Mouse (Mus musculus) midbrain, embryonic 16.5 days (tissue): ENCODE data around the gene Gpatch8. TPM values are rescaled to one million over a fixed set of nuclear protein-coding genes. Genes with fewer than 3 reads are reported as not detected.

Experiments
- ATAC-seq: fragments of 200-750 bp; cut with Nextera tagmentation; 2 replicates; pipeline ENCODE4 v1.8.0; 2017; ENCODE audit warnings: moderate TSS enrichment
- H3K27ac ChIP-seq: fragments of 300-500 bp; sonication (generic); 2 replicates; pipeline ENCODE4 v1.5.1; 2014; ENCODE audit warnings: mild to moderate bottlenecking, low read length, mixed read lengths
- H3K27me3 ChIP-seq: fragments of 300-500 bp; sonication (generic); 2 replicates; pipeline ENCODE4 v1.6.1; 2014; ENCODE audit warnings: low read depth, low read length, mixed read lengths; ENCODE audit not compliant: control insufficient read depth, insufficient read depth
- H3K36me3 ChIP-seq: fragments of 300-500 bp; sonication (generic); 2 replicates; pipeline ENCODE4 v1.6.1; 2014; ENCODE audit warnings: mild to moderate bottlenecking, low read length, moderate library complexity, mixed read lengths; ENCODE audit not compliant: control insufficient read depth, insufficient read depth
- H3K4me1 ChIP-seq: fragments of 300-500 bp; sonication (generic); 2 replicates; pipeline ENCODE4 v1.6.1; 2014; ENCODE audit warnings: mild to moderate bottlenecking, low read length, mixed read lengths; ENCODE audit not compliant: control insufficient read depth, insufficient read depth
- H3K4me2 ChIP-seq: fragments of 300-500 bp; sonication (generic); 2 replicates; pipeline ENCODE4 v1.6.1; 2014; ENCODE audit warnings: mild to moderate bottlenecking, low read length, mixed read lengths
- H3K4me3 ChIP-seq: fragments of 300-500 bp; sonication (generic); 2 replicates; pipeline ENCODE4 v1.5.1; 2014; ENCODE audit warnings: low read depth, mild to moderate bottlenecking, low read length, moderate library complexity, mixed read lengths
- H3K9ac ChIP-seq: fragments of 300-500 bp; sonication (generic); 2 replicates; pipeline ENCODE4 v1.6.1; 2014; ENCODE audit warnings: low read depth, low read length, mixed read lengths
- H3K9me3 ChIP-seq: fragments of 300-500 bp; sonication (generic); replicated peaks from 2 replicates; pipeline ENCODE4 v1.6.1; 2014; ENCODE audit warnings: mild to moderate bottlenecking, low read length, mixed read lengths; ENCODE audit not compliant: control insufficient read depth, poor library complexity, severe bottlenecking
- WGBS: fragments of 180-500 bp; shearing (Covaris S2); extraction: QIAGEN DNeasy Blood & Tissue Kit; methylation state at CpG from one replicate; pipeline ENCODE4 v1.1.7; 2014; 5-methylcytosine and 5-hydroxymethylcytosine counted together
- polyA plus RNA-seq: library from polyadenylated mRNA; unstranded; fragments of >200 nt; fragmentation: Nextera tagmentation; extraction: Ambion mirVana; gene quantifications from 2 replicates; pipeline ENCODE4 v1.2.1, GENCODE M21; 2015

Gene Gpatch8
- polyA plus RNA-seq, 1 experiment from 2014 or later, result 64.1 TPM

- peak; percentile 88 for ATAC-seq
- Histone ChIP-seq H3K4me2 (peak overlapping the region; percentile 87), H3K4me1 (peaks cover 5% of the 10 kb centered on the region; the same call in 1 of the 2 replicates), H3K36me3 (no peaks in the 10 kb centered on the region), H3K4me3 (peak overlapping the region; percentile 57), H3K9me3 (no peaks in the 10 kb centered on the region), H3K27me3 (no peaks in the 10 kb centered on the region; the same call in 1 of the 2 replicates), H3K9ac (peak overlapping the region; percentile 74), H3K27ac (peak overlapping the region; percentile 71)
- under 1% methylated on average over 36 of the region's 40 CpGs for WGBS
These were observed 100.3 kb downstream of the Gpatch8 start for GRCm38 (mm10) chr11:102455740-102456396.

GRCm38 (mm10) chr11:102453131-102453530 lies 103.1 kb downstream of the Gpatch8 start:
- Histone ChIP-seq H3K9ac (no peak overlapping the region; the same call in 1 of the 2 replicates), H3K4me1 (peaks cover 6% of the 10 kb centered on the region), H3K36me3 (no peaks in the 10 kb centered on the region), H3K27ac (no peak overlapping the region), H3K9me3 (no peaks in the 10 kb centered on the region), H3K4me2 (no peak overlapping the region), H3K27me3 (no peaks in the 10 kb centered on the region; the same call in 1 of the 2 replicates), H3K4me3 (no peak overlapping the region)
- ATAC-seq, result no peak
- 14% methylated on average over 10 of the region's 10 CpGs for WGBS

DNA sequence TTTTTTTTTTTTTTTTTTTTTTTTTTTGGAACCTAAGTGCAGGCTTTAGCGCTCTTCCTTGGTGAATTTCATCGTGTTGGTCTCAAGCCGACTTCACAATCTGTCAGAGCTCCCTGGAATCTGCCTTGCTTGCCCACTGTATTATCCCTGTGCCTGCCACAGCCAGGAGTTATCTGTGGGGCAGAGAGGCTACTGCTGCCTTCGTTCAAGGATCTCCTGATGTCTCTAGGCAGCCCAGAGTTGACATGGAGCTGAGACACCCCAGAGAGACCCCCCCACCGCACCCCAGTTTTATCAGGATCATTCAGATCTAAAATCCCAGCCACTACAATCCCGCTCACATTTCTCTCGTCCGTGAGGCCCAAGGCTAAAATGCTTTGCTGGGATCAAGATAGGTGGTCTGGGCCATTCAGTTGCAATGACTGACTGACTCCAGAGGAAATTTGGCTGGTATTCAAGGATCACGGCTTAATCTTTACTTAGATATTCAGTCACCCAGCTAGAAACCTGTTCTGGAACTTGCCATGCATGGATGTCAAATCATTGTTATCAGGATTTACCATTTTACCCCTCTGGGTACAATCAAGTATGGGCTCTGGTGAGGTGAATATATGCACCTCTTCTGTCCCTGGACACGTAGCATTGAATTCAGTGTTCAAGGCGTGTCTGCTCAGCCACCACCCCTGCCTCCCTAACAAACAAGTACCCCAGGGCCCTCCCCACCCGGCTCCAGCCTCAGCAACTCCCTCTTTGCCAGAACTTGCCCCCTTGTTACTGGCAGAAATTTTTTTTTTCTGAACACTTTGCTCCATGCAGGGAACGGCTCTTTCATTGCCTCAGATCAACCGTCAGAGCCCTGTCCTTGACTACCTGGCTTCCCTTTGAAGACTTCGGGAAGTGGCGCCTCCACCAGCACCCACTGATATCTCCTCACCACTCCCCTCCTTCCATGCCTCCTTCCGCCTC lies 106.9 kb downstream of the Gpatch8 start:
- 34% methylated on average over 17 of the region's 17 CpGs for WGBS
- Histone ChIP-seq H3K27ac (no peak overlapping the region), H3K36me3 (no peaks in the 10 kb centered on the region), H3K4me1 (peaks cover 25% of the 10 kb centered on the region), H3K4me3 (no peak overlapping the region), H3K4me2 (no peak overlapping the region), H3K9me3 (no peaks in the 10 kb centered on the region), H3K9ac (no peak overlapping the region), H3K27me3 (no peaks in the 10 kb centered on the region; the same call in 1 of the 2 replicates)
- no peak for ATAC-seq

DNA sequence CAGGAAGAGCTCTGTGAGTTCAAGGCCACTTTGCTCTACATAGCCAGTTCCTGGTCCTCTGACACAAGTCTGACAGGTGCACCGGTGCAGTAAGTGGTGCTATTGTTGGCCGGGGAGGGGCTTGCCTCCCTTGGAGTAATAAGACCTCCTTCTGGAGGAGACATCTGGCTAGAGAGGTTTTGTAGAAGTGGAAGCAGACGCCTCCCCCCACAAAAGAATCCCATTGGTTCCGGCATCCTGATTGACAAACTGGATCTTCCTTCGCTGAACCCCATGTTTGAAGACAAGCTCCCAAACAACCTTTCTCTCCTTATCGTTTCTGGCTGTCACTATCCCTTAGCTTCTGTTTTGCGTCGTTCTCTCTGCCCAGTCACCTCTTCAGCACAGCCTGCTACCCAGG lies 107.9 kb downstream of the Gpatch8 start:
- no peak overlapping the region for H3K4me3 ChIP-seq
- 9% methylated on average over 8 of the region's 8 CpGs for WGBS

GRCm38 (mm10) chr11:102447497-102447896 lies 108.7 kb downstream of the Gpatch8 start, which contains the start of gene Fam171a2:
Gene Fam171a2, minus strand, starts transcription at chr11:102447682.
- peak within 1 kb of the TSS; percentile 100 for H3K9ac ChIP-seq
- 0 out of 2 replicates have a peak, but pooled peaks cover 4% of the 10 kb centered on the region for H3K36me3 ChIP-seq
- no peaks in the 10 kb centered on the region for H3K27me3 ChIP-seq
- ATAC-seq, result peak; percentile 70
- H3K4me3 ChIP-seq, result peak within 1 kb of the TSS; percentile 87
- peak within 1 kb of the TSS; percentile 99 for H3K27ac ChIP-seq
- H3K4me1 ChIP-seq, result peaks cover 30% of the 10 kb centered on the region
- H3K9me3 ChIP-seq, result no peaks in the 10 kb centered on the region
- H3K4me2 ChIP-seq, result peak within 1 kb of the TSS; percentile 82
- WGBS, result under 1% methylated on average over 26 of the region's 40 CpGs

More for the DNA sequence above, 107.9 kb downstream of the Gpatch8 start:
- Histone ChIP-seq H3K4me2 (peak overlapping the region; percentile 82), H3K9me3 (no peaks in the 10 kb centered on the region), H3K27ac (no peak overlapping the region), H3K9ac (no peak overlapping the region), H3K36me3 (no peaks in the 10 kb centered on the region), H3K4me1 (peaks cover 30% of the 10 kb centered on the region), H3K27me3 (no peaks in the 10 kb centered on the region; the same call in 1 of the 2 replicates)
- ATAC-seq, result no peak

GRCm38 (mm10) chr11:102446581-102447461 lies 109.4 kb downstream of the Gpatch8 start:
- peaks cover 10% of the 10 kb centered on the region for H3K36me3 ChIP-seq
- peak overlapping the region; percentile 100 for H3K9ac ChIP-seq
- peaks cover 30% of the 10 kb centered on the region for H3K4me1 ChIP-seq
- peak overlapping the region; percentile 87 for H3K4me3 ChIP-seq
- peak overlapping the region; percentile 82 for H3K4me2 ChIP-seq
- ATAC-seq, result peak; percentile 55
- H3K27ac ChIP-seq, result peak overlapping the region; percentile 99
- H3K27me3 ChIP-seq, result no peaks in the 10 kb centered on the region
- WGBS, result under 1% methylated on average over 45 of the region's 49 CpGs
- H3K9me3 ChIP-seq, result no peaks in the 10 kb centered on the region

GRCm38 (mm10) chr11:102445891-102446361 lies 110.3 kb downstream of the Gpatch8 start:
- ATAC-seq, result 0 out of 2 replicates have a peak, but pooled peaks have one; percentile 7
- Histone ChIP-seq H3K27me3 (no peaks in the 10 kb centered on the region), H3K9ac (peak overlapping the region; percentile 100), H3K4me1 (peaks cover 30% of the 10 kb centered on the region), H3K4me2 (peak overlapping the region; percentile 82), H3K4me3 (peak overlapping the region; percentile 87), H3K36me3 (peaks cover 15% of the 10 kb centered on the region), H3K27ac (peak overlapping the region; percentile 99), H3K9me3 (no peaks in the 10 kb centered on the region)
- 5% methylated on average over 7 of the region's 7 CpGs for WGBS

GRCm38 (mm10) chr11:102445264-102445890 lies 110.8 kb downstream of the Gpatch8 start:
- Histone ChIP-seq H3K4me3 (peak overlapping the region; percentile 87), H3K27ac (peak overlapping the region; percentile 99), H3K9ac (peak overlapping the region; percentile 100), H3K4me1 (peaks cover 30% of the 10 kb centered on the region), H3K36me3 (peaks cover 17% of the 10 kb centered on the region), H3K27me3 (no peaks in the 10 kb centered on the region), H3K9me3 (no peaks in the 10 kb centered on the region), H3K4me2 (peak overlapping the region; percentile 82)
- ATAC-seq, result peak; percentile 13; the same call in 1 of the 2 replicates
- WGBS, result 9% methylated on average over 10 of the region's 10 CpGs
